Mouse (Mus musculus): ENCODE results near the gene Cdh20. TPM values are rescaled to one million over a fixed set of nuclear protein-coding genes. Genes with fewer than 3 reads are reported as not detected.

Gene Cdh20
- polyA plus RNA-seq, 1 experiment, result 0.11 TPM

- TF ChIP-seq POLR2A (IDR thresholded peaks at IDR 0.05; ENCODE audit: low read depth, low read length), result no peak
- no peak for TF ChIP-seq CTCF (conservative IDR thresholded peaks at IDR 0.05; ENCODE audit: insufficient read depth, insufficient read length, low read depth, low read length)
- Histone ChIP-seq H3K36me3 (ENCODE audit: control insufficient read depth, insufficient read depth, low read length) (no peaks in the 10 kb centered on the region), H3K4me3 (ENCODE audit: insufficient read depth, low read depth, low read length) (no peak overlapping the region), H3K27me3 (replicated peaks; ENCODE audit: control insufficient read depth, insufficient read depth, low read length) (no peaks in the 10 kb centered on the region), H3K27ac (ENCODE audit: insufficient read depth, low read depth, low read length) (no peak overlapping the region), H3K4me1 (ENCODE audit: control insufficient read depth, insufficient read depth, low read length) (no peaks in the 10 kb centered on the region)
- WGBS, result 59% methylated on average over 4 of the region's 4 CpGs
- no peak for DNase-seq
These were observed 70.0 kb downstream of the Cdh20 start for GRCm38 (mm10) chr1:104838206-104838915.

GRCm38 (mm10) chr1:104839051-104839450 is 70.7 kb downstream of the Cdh20 start:
- TF ChIP-seq CTCF (conservative IDR thresholded peaks at IDR 0.05; ENCODE audit: insufficient read depth, insufficient read length, low read depth, low read length) (no peak), POLR2A (IDR thresholded peaks at IDR 0.05; ENCODE audit: low read depth, low read length) (no peak)
- Histone ChIP-seq H3K4me1 (ENCODE audit: control insufficient read depth, insufficient read depth, low read length) (no peaks in the 10 kb centered on the region), H3K4me3 (ENCODE audit: insufficient read depth, low read depth, low read length) (no peak overlapping the region), H3K36me3 (ENCODE audit: control insufficient read depth, insufficient read depth, low read length) (no peaks in the 10 kb centered on the region), H3K27me3 (replicated peaks; ENCODE audit: control insufficient read depth, insufficient read depth, low read length) (no peaks in the 10 kb centered on the region), H3K27ac (ENCODE audit: insufficient read depth, low read depth, low read length) (no peak overlapping the region)
- no peak for DNase-seq

- WGBS, result 70% methylated on average over 2 of the region's 2 CpGs
- Histone ChIP-seq H3K27ac (ENCODE audit: insufficient read depth, low read depth, low read length) (no peak overlapping the region), H3K36me3 (ENCODE audit: control insufficient read depth, insufficient read depth, low read length) (no peaks in the 10 kb centered on the region), H3K27me3 (replicated peaks; ENCODE audit: control insufficient read depth, insufficient read depth, low read length) (no peaks in the 10 kb centered on the region), H3K4me3 (ENCODE audit: insufficient read depth, low read depth, low read length) (no peak overlapping the region), H3K4me1 (ENCODE audit: control insufficient read depth, insufficient read depth, low read length) (no peaks in the 10 kb centered on the region)
- no peak for DNase-seq
- TF ChIP-seq CTCF (conservative IDR thresholded peaks at IDR 0.05; ENCODE audit: insufficient read depth, insufficient read length, low read depth, low read length) (no peak), POLR2A (IDR thresholded peaks at IDR 0.05; ENCODE audit: low read depth, low read length) (no peak)
These were observed 80.1 kb downstream of the Cdh20 start for GRCm38 (mm10) chr1:104848256-104848919.

- Histone ChIP-seq H3K27ac (ENCODE audit: insufficient read depth, low read depth, low read length) (no peak overlapping the region), H3K36me3 (ENCODE audit: control insufficient read depth, insufficient read depth, low read length) (no peaks in the 10 kb centered on the region), H3K27me3 (replicated peaks; ENCODE audit: control insufficient read depth, insufficient read depth, low read length) (no peaks in the 10 kb centered on the region), H3K4me1 (ENCODE audit: control insufficient read depth, insufficient read depth, low read length) (no peaks in the 10 kb centered on the region), H3K4me3 (ENCODE audit: insufficient read depth, low read depth, low read length) (no peak overlapping the region)
- 81% methylated on average over 4 of the region's 4 CpGs for WGBS
- no peak for TF ChIP-seq POLR2A (IDR thresholded peaks at IDR 0.05; ENCODE audit: low read depth, low read length)
- no peak for DNase-seq
These were observed 80.6 kb downstream of the Cdh20 start for GRCm38 (mm10) chr1:104848920-104849272.

- no peaks in the 10 kb centered on the region for H3K36me3 ChIP-seq (ENCODE audit: control insufficient read depth, insufficient read depth, low read length)
- H3K27ac ChIP-seq (ENCODE audit: insufficient read depth, low read depth, low read length), result no peak overlapping the region
- H3K4me1 ChIP-seq (ENCODE audit: control insufficient read depth, insufficient read depth, low read length), result no peaks in the 10 kb centered on the region
- 69% methylated on average over 1 of the region's 1 CpGs for WGBS
- no peaks in the 10 kb centered on the region for H3K27me3 ChIP-seq (replicated peaks; ENCODE audit: control insufficient read depth, insufficient read depth, low read length)
- no peak for DNase-seq
- TF ChIP-seq POLR2A (IDR thresholded peaks at IDR 0.05; ENCODE audit: low read depth, low read length) (no peak), CTCF (conservative IDR thresholded peaks at IDR 0.05; ENCODE audit: insufficient read depth, insufficient read length, low read depth, low read length) (no peak)
- no peak overlapping the region for H3K4me3 ChIP-seq (ENCODE audit: insufficient read depth, low read depth, low read length)
These were observed 109.1 kb downstream of the Cdh20 start for GRCm38 (mm10) chr1:104877384-104877783.

- Histone ChIP-seq H3K36me3 (ENCODE audit: control insufficient read depth, insufficient read depth, low read length) (no peaks in the 10 kb centered on the region), H3K27me3 (replicated peaks; ENCODE audit: control insufficient read depth, insufficient read depth, low read length) (no peaks in the 10 kb centered on the region), H3K4me3 (ENCODE audit: insufficient read depth, low read depth, low read length) (no peak overlapping the region), H3K4me1 (ENCODE audit: control insufficient read depth, insufficient read depth, low read length) (no peaks in the 10 kb centered on the region), H3K27ac (ENCODE audit: insufficient read depth, low read depth, low read length) (no peak overlapping the region)
- DNase-seq, result no peak
- TF ChIP-seq POLR2A (IDR thresholded peaks at IDR 0.05; ENCODE audit: low read depth, low read length) (no peak), CTCF (conservative IDR thresholded peaks at IDR 0.05; ENCODE audit: insufficient read depth, insufficient read length, low read depth, low read length) (no peak)
These were observed 133.5 kb downstream of the Cdh20 start for GRCm38 (mm10) chr1:104901815-104902214.

GRCm38 (mm10) chr1:104903409-104903808 is 135.1 kb downstream of the Cdh20 start:
- Histone ChIP-seq H3K27me3 (replicated peaks; ENCODE audit: control insufficient read depth, insufficient read depth, low read length) (no peaks in the 10 kb centered on the region), H3K4me1 (ENCODE audit: control insufficient read depth, insufficient read depth, low read length) (no peaks in the 10 kb centered on the region), H3K27ac (ENCODE audit: insufficient read depth, low read depth, low read length) (no peak overlapping the region), H3K4me3 (ENCODE audit: insufficient read depth, low read depth, low read length) (no peak overlapping the region), H3K36me3 (ENCODE audit: control insufficient read depth, insufficient read depth, low read length) (no peaks in the 10 kb centered on the region)
- 65% methylated on average over 5 of the region's 5 CpGs for WGBS
- TF ChIP-seq CTCF (conservative IDR thresholded peaks at IDR 0.05; ENCODE audit: insufficient read depth, insufficient read length, low read depth, low read length) (no peak), POLR2A (IDR thresholded peaks at IDR 0.05; ENCODE audit: low read depth, low read length) (no peak)
- no peak for DNase-seq

All from kidney, adult 2 months (tissue).